Mouse (Mus musculus) intestine, embryonic 15.5 days (tissue): ENCODE measurements around the gene Crygf. TPM values are rescaled to one million over a fixed set of nuclear protein-coding genes. Genes with fewer than 3 reads are reported as not detected.
"Not testable (repeated sequence)": the region's sequence is repeated elsewhere in the genome, so short reads cannot be mapped to it uniquely, and the experiment has no call there.

Experiments
- ATAC-seq: fragments of 200-750 bp; cut with Nextera tagmentation; 2 replicates; pipeline ENCODE4 v1.8.0; 2017; ENCODE audit warnings: moderate TSS enrichment, moderate library complexity
- H3K27ac ChIP-seq: fragments of 300-500 bp; sonication (generic); 2 replicates; pipeline ENCODE4 v1.5.1; 2015; ENCODE audit warnings: mild to moderate bottlenecking, inconsistent platforms
- H3K27me3 ChIP-seq: fragments of 300-500 bp; sonication (generic); replicated peaks from 2 replicates; pipeline ENCODE4 v1.6.1; 2015; ENCODE audit warnings: inconsistent platforms
- H3K36me3 ChIP-seq: fragments of 300-500 bp; sonication (generic); 2 replicates; pipeline ENCODE4 v1.6.1; 2015; ENCODE audit warnings: inconsistent platforms
- H3K4me1 ChIP-seq: fragments of 300-500 bp; sonication (generic); replicated peaks from 2 replicates; pipeline ENCODE4 v1.6.1; 2015; ENCODE audit warnings: inconsistent platforms
- H3K4me2 ChIP-seq: fragments of 300-500 bp; sonication (generic); replicated peaks from 2 replicates; pipeline ENCODE4 v1.6.1; 2015; ENCODE audit warnings: mild to moderate bottlenecking, inconsistent platforms
- H3K4me3 ChIP-seq: fragments of 300-500 bp; sonication (generic); replicated peaks from 2 replicates; pipeline ENCODE4 v1.5.1; 2015; ENCODE audit warnings: inconsistent platforms
- H3K9ac ChIP-seq: fragments of 300-500 bp; sonication (generic); 2 replicates; pipeline ENCODE4 v1.6.1; 2015; ENCODE audit warnings: inconsistent platforms
- H3K9me3 ChIP-seq: fragments of 300-500 bp; sonication (generic); 2 replicates; pipeline ENCODE4 v1.6.1; 2016; ENCODE audit warnings: inconsistent platforms
- WGBS: fragments of 180-500 bp; shearing (Covaris S2); methylation state at CpG from one replicate; pipeline ENCODE4 v1.1.7; 2015; 5-methylcytosine and 5-hydroxymethylcytosine counted together
- polyA plus RNA-seq: library from polyadenylated mRNA; unstranded; fragments of >200 nt; fragmentation: Nextera tagmentation; extraction: Ambion mirVana; gene quantifications from 2 replicates; pipeline ENCODE4 v1.2.1, GENCODE M21; 2015

Crygf gene
- polyA plus RNA-seq, result not detected in 2 replicates

DNA sequence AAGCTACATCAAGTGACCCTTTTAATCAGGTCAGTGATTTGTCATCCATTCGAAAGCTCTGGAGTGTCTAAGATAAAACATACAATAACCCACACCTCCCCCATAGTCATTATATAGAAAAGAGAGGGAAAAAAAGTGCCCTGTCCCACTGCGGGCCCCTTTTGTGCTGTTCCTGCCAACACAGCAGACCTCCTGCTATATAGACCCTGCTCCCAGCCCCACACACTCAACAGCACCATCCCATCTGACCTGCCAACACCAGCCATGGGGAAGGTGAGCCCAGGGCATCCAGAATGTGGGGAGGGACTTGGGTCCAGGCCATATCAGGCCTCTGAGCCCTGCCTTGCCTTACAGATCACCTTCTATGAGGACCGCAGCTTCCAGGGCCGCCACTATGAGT, at the start of gene Crygf:
Gene Crygf (plus strand): TSS at position 227 of the 400 bp plus-strand sequence.
- H3K27ac ChIP-seq, result no peak within 1 kb of the TSS
- WGBS, result 72% methylated on average over 4 of the region's 4 CpGs
- H3K9me3 ChIP-seq, result no peaks in the 10 kb centered on the region
- no peak within 1 kb of the TSS for H3K4me3 ChIP-seq
- H3K4me1 ChIP-seq, result no peaks in the 10 kb centered on the region
- no peaks in the 10 kb centered on the region for H3K27me3 ChIP-seq
- no peaks in the 10 kb centered on the region for H3K36me3 ChIP-seq
- H3K9ac ChIP-seq, result no peak within 1 kb of the TSS
- no peak within 1 kb of the TSS for H3K4me2 ChIP-seq
- no peak for ATAC-seq

GRCm38 (mm10) chr1:65925361-65926210, 734 bp upstream of the Crygf start:
- Histone ChIP-seq H3K9me3 (no peaks in the 10 kb centered on the region), H3K4me2 (no peak overlapping the region), H3K4me1 (no peaks in the 10 kb centered on the region), H3K9ac (no peak overlapping the region), H3K27ac (no peak overlapping the region), H3K36me3 (no peaks in the 10 kb centered on the region), H3K27me3 (no peaks in the 10 kb centered on the region), H3K4me3 (no peak overlapping the region)
- no peak; the same call in 1 of the 2 replicates for ATAC-seq
- 32% methylated on average over 6 of the region's 6 CpGs for WGBS

GRCm38 (mm10) chr1:65926696-65927095, 376 bp downstream of the Crygf start:
- not testable (repeated sequence) for H3K27ac ChIP-seq, H3K4me1 ChIP-seq, ATAC-seq, H3K4me3 ChIP-seq, H3K9me3 ChIP-seq, H3K9ac ChIP-seq, H3K4me2 ChIP-seq, H3K36me3 ChIP-seq, H3K27me3 ChIP-seq
- WGBS, result 87% methylated on average over 11 of the region's 11 CpGs

DNA sequence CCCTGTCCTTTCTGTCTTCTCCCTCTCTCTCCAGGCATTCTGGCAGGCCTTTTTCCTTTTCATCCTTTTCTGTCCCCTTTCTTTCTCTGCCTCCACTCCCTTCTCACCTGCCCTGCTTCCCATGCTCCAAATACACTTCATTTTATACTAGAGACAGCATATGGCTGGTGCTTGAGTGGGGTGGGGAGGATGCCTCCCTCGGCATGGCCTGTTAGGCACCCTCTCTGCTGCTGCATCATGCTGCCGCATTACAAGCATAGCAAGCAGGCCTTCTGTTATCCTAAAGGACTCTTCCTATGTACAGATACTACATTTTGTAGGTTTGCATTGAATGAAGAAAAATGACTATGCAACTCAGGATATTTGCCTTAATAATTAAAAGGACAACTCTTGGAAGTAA, 3.7 kb downstream of the Crygf start:
- Histone ChIP-seq H3K36me3 (no peaks in the 10 kb centered on the region), H3K9me3 (no peaks in the 10 kb centered on the region), H3K9ac (no peak overlapping the region), H3K4me1 (no peaks in the 10 kb centered on the region), H3K27ac (no peak overlapping the region), H3K4me2 (no peak overlapping the region), H3K27me3 (no peaks in the 10 kb centered on the region), H3K4me3 (no peak overlapping the region)
- WGBS, result 86% methylated on average over 2 of the region's 2 CpGs
- no peak for ATAC-seq

DNA sequence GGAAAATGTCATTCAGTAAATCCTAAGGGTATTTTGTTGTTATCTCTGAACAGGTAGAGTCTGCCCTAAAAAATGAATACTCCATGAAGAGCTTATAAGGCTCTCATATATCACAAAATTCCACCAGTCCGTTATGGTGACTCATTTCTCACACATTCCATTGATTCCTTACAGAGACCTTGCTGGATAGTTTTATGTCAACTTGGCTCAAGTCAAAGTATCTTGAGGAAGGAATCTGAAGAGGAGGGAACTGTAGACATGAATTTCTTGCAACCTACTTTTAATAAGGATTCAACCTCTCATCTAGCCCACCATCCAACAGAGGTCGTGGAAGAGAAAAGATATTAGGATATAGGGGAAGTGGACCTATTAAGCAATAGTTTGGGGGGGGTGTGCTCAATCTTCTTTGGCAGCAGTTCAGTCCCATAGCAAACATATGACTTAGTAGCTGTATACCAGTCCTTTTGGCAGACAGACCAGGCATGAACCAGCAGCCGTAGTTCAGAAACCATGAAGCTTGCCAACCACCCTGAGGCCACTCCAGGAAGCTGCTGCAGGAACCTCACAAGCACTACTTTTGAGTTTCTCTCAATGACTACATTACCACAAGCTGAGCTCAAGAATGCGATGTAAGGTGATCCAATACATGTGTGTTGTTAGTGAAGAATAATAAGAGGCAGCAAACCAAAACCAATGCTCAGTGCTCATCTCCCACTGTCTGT, 5.9 kb downstream of the Crygf start:
- no peak for ATAC-seq
- H3K9me3 ChIP-seq, result no peaks in the 10 kb centered on the region
- H3K9ac ChIP-seq, result no peak overlapping the region
- H3K4me1 ChIP-seq, result no peaks in the 10 kb centered on the region
- H3K4me3 ChIP-seq, result no peak overlapping the region
- no peaks in the 10 kb centered on the region for H3K27me3 ChIP-seq
- H3K4me2 ChIP-seq, result no peak overlapping the region
- WGBS, result 76% methylated on average over 4 of the region's 4 CpGs
- no peaks in the 10 kb centered on the region for H3K36me3 ChIP-seq
- H3K27ac ChIP-seq, result no peak overlapping the region

Other genes starting within 250 kb of the Crygf start
- gene Map2, start 248.8 kb downstream of the Crygf start, polyA plus RNA-seq, result 10.7 and 14.1 TPM in 2 replicates